Mouse (Mus musculus): ENCODE results near the gene Zfhx3. TPM values are rescaled to one million over a fixed set of nuclear protein-coding genes. Genes with fewer than 3 reads are reported as not detected.

The Zfhx3 gene
- total and polyA plus RNA-seq, 3 experiments = 0.23 to 2.5 TPM; not detected in 1

DNA sequence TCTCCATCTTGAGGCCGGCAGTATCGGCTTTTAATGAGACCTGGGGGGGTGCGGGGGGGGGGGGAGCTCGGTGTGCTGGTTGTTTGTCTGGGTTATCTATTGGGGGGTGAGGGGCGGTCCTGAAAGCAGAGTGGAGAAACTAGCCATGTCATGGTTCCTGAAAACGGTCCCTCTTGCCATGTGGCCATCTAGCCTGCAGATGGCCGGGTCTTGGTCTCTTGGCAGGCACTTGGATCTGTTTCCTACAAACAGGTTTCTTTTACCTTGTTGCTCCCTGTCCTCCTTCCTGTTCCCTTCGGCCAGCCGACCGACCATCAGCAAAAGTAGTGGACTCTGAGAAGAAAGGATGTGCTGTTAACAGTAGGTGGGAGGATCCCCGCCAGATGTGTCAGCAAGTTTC is 904.4 kb downstream of the Zfhx3 start:
- TF ChIP-seq CHD2 (IDR thresholded peaks at IDR 0.05; ENCODE audit: low read length) (no peak), USF1 (IDR thresholded peaks at IDR 0.05; ENCODE audit: low read depth, low read length) (no peak), MYB (IDR thresholded peaks at IDR 0.05; ENCODE audit: low read depth, low read length) (no peak), SIN3A (IDR thresholded peaks at IDR 0.05; ENCODE audit: low read length) (no peak), ZNF384 (IDR thresholded peaks at IDR 0.05; ENCODE audit: low read depth, low read length) (no peak), CTCF (IDR thresholded peaks at IDR 0.05 in 2 of 3, conservative IDR thresholded peaks at IDR 0.05 in 1 of 3; ENCODE audit: control insufficient read depth in 1 of 3, insufficient read depth in 1 of 3, low read depth in 2 of 3, low read length in 3 of 3, poor library complexity in 1 of 3, severe bottlenecking in 1 of 3) (no peak), NELFE (IDR thresholded peaks at IDR 0.05; ENCODE audit: low read depth, low read length) (no peak), CHD1 (IDR thresholded peaks at IDR 0.05; ENCODE audit: low read depth, low read length) (no peak), ZKSCAN1 (IDR thresholded peaks at IDR 0.05; ENCODE audit: low read depth, low read length) (no peak), USF2 (IDR thresholded peaks at IDR 0.05; ENCODE audit: borderline replicate concordance in 1 of 2, insufficient read depth in 1 of 2, low read depth in 1 of 2, low read length in 2 of 2) (no peak), TCF12 (IDR thresholded peaks at IDR 0.05; ENCODE audit: low read depth, low read length) (no peak), ZMIZ1 (IDR thresholded peaks at IDR 0.05; ENCODE audit: low read depth, low read length) (no peak), KAT2A (conservative IDR thresholded peaks at IDR 0.05; ENCODE audit: low read depth, low read length) (no peak), E2F4 (IDR thresholded peaks at IDR 0.05; ENCODE audit: borderline replicate concordance, low read depth, low read length) (no peak), MAX (IDR thresholded peaks at IDR 0.05; ENCODE audit: low read length) (no peak)
- Histone ChIP-seq H3K79me2 (ENCODE audit: control insufficient read depth, insufficient read depth, low read length, poor library complexity) (no peaks in the 10 kb centered on the region), H3K36me3 (ENCODE audit: control insufficient read depth in 1 of 2, insufficient read depth in 2 of 2, low read length in 2 of 2) (no peaks in the 10 kb centered on the region), H3K4me3 (ENCODE audit: control insufficient read depth in 1 of 2, insufficient read depth in 1 of 2, low read depth in 2 of 2, low read length in 2 of 2) (no peak overlapping the region), H3K27me3 (ENCODE audit: control insufficient read depth in 1 of 2, insufficient read depth in 2 of 2, low read length in 2 of 2) (no peaks in the 10 kb centered on the region), H3K9me3 (replicated peaks; ENCODE audit: insufficient read depth, low read length) (no peaks in the 10 kb centered on the region), H3K27ac (ENCODE audit: control insufficient read depth, low read depth, low read length) (no peak overlapping the region), H3K9ac (ENCODE audit: control insufficient read depth, low read depth, low read length, poor library complexity, severe bottlenecking) (no peak overlapping the region), H3K4me1 (ENCODE audit: control insufficient read depth in 1 of 2, insufficient read depth in 2 of 2, low read length in 2 of 2) (no peaks in the 10 kb centered on the region)
- DNase-seq (ENCODE audit: low read depth, low spot score) = no peak

DNA sequence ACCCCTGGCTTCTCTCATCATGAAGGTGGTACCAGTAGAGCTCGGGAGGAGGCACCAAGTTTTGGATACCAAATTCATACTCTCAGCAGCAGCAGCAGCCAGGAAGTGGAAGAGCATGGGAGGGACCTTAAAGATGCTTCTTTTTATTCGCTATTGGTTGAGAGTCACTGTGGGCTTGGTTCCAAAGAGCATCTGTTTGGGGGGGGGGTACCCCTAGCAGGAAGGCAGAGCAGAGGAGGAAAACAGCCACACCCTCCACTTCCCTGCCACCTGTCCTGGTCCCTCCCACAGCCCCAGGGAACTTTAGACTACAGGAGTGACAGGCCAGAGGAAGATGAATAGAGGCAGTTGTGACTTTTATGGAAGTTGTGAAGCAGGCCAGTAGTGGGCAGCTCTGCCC is 904.9 kb downstream of the Zfhx3 start:
- H3K27me3 ChIP-seq (ENCODE audit: control insufficient read depth in 1 of 2, insufficient read depth in 2 of 2, low read length in 2 of 2) = no peaks in the 10 kb centered on the region
- no peaks in the 10 kb centered on the region for H3K79me2 ChIP-seq (ENCODE audit: control insufficient read depth, insufficient read depth, low read length, poor library complexity)
- H3K4me1 ChIP-seq (ENCODE audit: control insufficient read depth in 1 of 2, insufficient read depth in 2 of 2, low read length in 2 of 2) = no peaks in the 10 kb centered on the region
- no peak overlapping the region for H3K9ac ChIP-seq (ENCODE audit: control insufficient read depth, low read depth, low read length, poor library complexity, severe bottlenecking)
- no peaks in the 10 kb centered on the region for H3K9me3 ChIP-seq (replicated peaks; ENCODE audit: insufficient read depth, low read length)
- no peak overlapping the region for H3K4me3 ChIP-seq (ENCODE audit: control insufficient read depth in 1 of 2, insufficient read depth in 1 of 2, low read depth in 2 of 2, low read length in 2 of 2)
- DNase-seq (ENCODE audit: low read depth, low spot score) = peak; percentile 17
- H3K36me3 ChIP-seq (ENCODE audit: control insufficient read depth in 1 of 2, insufficient read depth in 2 of 2, low read length in 2 of 2) = no peaks in the 10 kb centered on the region
- H3K27ac ChIP-seq (ENCODE audit: control insufficient read depth, low read depth, low read length) = no peak overlapping the region
- TF ChIP-seq RAD21 (IDR thresholded peaks at IDR 0.05; ENCODE audit: low read depth, low read length) = no peak
- no peak for TF ChIP-seq TCF12 (IDR thresholded peaks at IDR 0.05; ENCODE audit: low read depth, low read length)
- TF ChIP-seq ELF1 (IDR thresholded peaks at IDR 0.05; ENCODE audit: low read depth, low read length) = no peak
- TF ChIP-seq MAFK (IDR thresholded peaks at IDR 0.05; ENCODE audit: borderline replicate concordance, low read depth, low read length) = no peak
- TF ChIP-seq HCFC1 (IDR thresholded peaks at IDR 0.05; ENCODE audit: low read depth, low read length) = no peak
- no peak for TF ChIP-seq CHD1 (IDR thresholded peaks at IDR 0.05; ENCODE audit: low read depth, low read length)
- TF ChIP-seq NELFE (IDR thresholded peaks at IDR 0.05; ENCODE audit: low read depth, low read length) = no peak
- no peak for TF ChIP-seq POLR2A (IDR thresholded peaks at IDR 0.05; ENCODE audit: control insufficient read depth in 1 of 2, insufficient read depth in 1 of 2, low read depth in 1 of 2, low read length in 2 of 2, poor library complexity in 1 of 2)
- TF ChIP-seq ZMIZ1 (IDR thresholded peaks at IDR 0.05; ENCODE audit: low read depth, low read length) = no peak
- TF ChIP-seq UBTF (IDR thresholded peaks at IDR 0.05; ENCODE audit: borderline replicate concordance, insufficient read depth, low read depth, low read length) = no peak
- TF ChIP-seq ZKSCAN1 (IDR thresholded peaks at IDR 0.05; ENCODE audit: low read depth, low read length) = no peak

Data from MEL (cell line).